Mouse (Mus musculus) CD4-positive, CD25-positive, alpha-beta regulatory T cell (primary cell): Measurements from ENCODE around the gene Carmil1. TPM values are rescaled to one million over a fixed set of nuclear protein-coding genes. Genes with fewer than 3 reads are reported as not detected.

Experiments used
- polyA plus RNA-seq: library from polyadenylated mRNA; unstranded; fragments of 100-300 nt; shearing (Covaris generic); gene quantifications from one replicate; pipeline ENCODE4 v1.2.1, GENCODE M21; 2017

Gene Carmil1
- polyA plus RNA-seq: 0.81 TPM

GRCm38 (mm10) chr13:24280439-24281431, at the start of gene Carmil1:
TSS of gene Carmil1 (minus strand) at chr13:24280795.

GRCm38 (mm10) chr13:24327201-24327600, 46.6 kb upstream of the Carmil1 start, which contains the start of gene Cmah:
TSS of gene Cmah (plus strand) at chr13:24327404.

GRCm38 (mm10) chr13:23990928-23991327, 289.7 kb downstream of the Carmil1 start, which contains the start of gene Scgn:
TSS of gene Scgn (minus strand) at chr13:23991214.

Other genes with a start within 250 kb of the Carmil1 start
- gene Cmah, start 46.6 kb upstream of the Carmil1 start, polyA plus RNA-seq: 53.2 TPM